Mouse (Mus musculus) central nervous system, embryonic 18 days (tissue): ENCODE measurements around the gene Gm27235. TPM values are rescaled to one million over a fixed set of nuclear protein-coding genes. Genes with fewer than 3 reads are reported as not detected.

Experiments used
- polyA plus RNA-seq: library from polyadenylated mRNA; depleted of rRNA; stranded (reverse); fragments of >200 nt; gene quantifications from 2 replicates; pipeline ENCODE4 v1.2.3, GENCODE M21; 2012; rRNA removed

The Gm27235 gene
- polyA plus RNA-seq: not detected in 2 replicates

GRCm38 (mm10) chr9:35790001-35790400 is at the start of gene Gm27235, which contains the start of gene D730048I06Rik:
Gene Gm27235 (minus strand): TSS chr9:35790101.
Gene D730048I06Rik (minus strand): TSS chr9:35790112.

GRCm38 (mm10) chr9:35778009-35778408 is 11.9 kb downstream of the Gm27235 start, which contains the start of gene Gm17727:
Gene Gm17727 (minus strand): TSS chr9:35778109.

GRCm38 (mm10) chr9:35740749-35741148 is 49.2 kb downstream of the Gm27235 start, which contains the start of gene Gm17677:
Gene Gm17677 (plus strand): TSS chr9:35741049.

Other genes starting within 250 kb of the Gm27235 start
- 16.9 and 17.4 TPM in 2 replicates for gene Ddx25, start 231.6 kb downstream of the Gm27235 start, polyA plus RNA-seq
- gene Pus3, start 231.5 kb downstream of the Gm27235 start, polyA plus RNA-seq: 15.5 and 17.2 TPM in 2 replicates
- gene Pate2, start 219.8 kb downstream of the Gm27235 start, polyA plus RNA-seq: 1.4 TPM in 2 replicates
- 12.1 and 12.5 TPM in 2 replicates for gene Hyls1, start 219.7 kb downstream of the Gm27235 start, polyA plus RNA-seq
- gene Pate4, start 178.2 kb downstream of the Gm27235 start, polyA plus RNA-seq: not detected in 2 replicates
- gene Pate3, start 141.9 kb downstream of the Gm27235 start, polyA plus RNA-seq: not detected in 2 replicates
- gene Pate1, start 102.7 kb downstream of the Gm27235 start, polyA plus RNA-seq: not detected in 2 replicates
- not detected in 2 replicates for gene Gm17677, start 49.1 kb downstream of the Gm27235 start, polyA plus RNA-seq
- not detected in 2 replicates for gene Gm17727, start 12.0 kb downstream of the Gm27235 start, polyA plus RNA-seq
- not detected in 2 replicates for gene D730048I06Rik, start within 50 bp of the Gm27235 start, polyA plus RNA-seq
- not detected in 2 replicates for gene 9230110F15Rik, start 54.0 kb upstream of the Gm27235 start, polyA plus RNA-seq
- not detected in 2 replicates for gene 9230113P08Rik, start 118.3 kb upstream of the Gm27235 start, polyA plus RNA-seq